Mouse (Mus musculus): ENCODE results near the gene 4931429L15Rik. TPM values are rescaled to one million over a fixed set of nuclear protein-coding genes. Genes with fewer than 3 reads are reported as not detected.
"Not testable (repeated sequence)": the region's sequence is repeated elsewhere in the genome, so short reads cannot be mapped to it uniquely, and the experiment has no call there.

4931429L15Rik gene
- polyA plus RNA-seq (2016; fragmentation: Nextera tagmentation; extraction: Ambion mirVana) = not detected in 2 replicates

DNA sequence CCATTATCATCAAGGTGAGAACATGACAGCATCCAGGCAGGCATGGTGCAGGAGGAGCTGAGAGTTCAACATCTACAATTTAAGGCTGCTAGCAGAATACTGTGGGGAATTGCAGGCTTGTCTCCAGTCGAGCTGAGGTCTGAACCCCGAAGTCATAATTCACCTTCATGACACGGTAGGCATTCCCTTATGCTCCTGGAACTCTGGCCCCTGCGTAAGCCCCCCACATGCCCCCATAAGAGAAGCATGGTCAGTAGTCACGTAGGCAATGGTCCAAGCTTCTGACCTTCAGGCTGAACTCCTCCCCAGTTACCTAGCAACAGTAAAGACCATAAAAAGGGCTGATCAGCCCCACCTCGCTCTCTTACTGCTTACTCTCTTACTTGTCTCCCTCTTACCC, at the start of gene 4931429L15Rik:
4931429L15Rik (minus strand) TSS at position 101 of the 400 bp plus-strand sequence.
- whole genome bisulfite sequencing = 84% methylated on average over 6 of the region's 6 CpGs
- not testable (repeated sequence) for H3K9ac ChIP-seq; H3K4me2 ChIP-seq (replicated peaks); H3K27me3 ChIP-seq; ATAC-seq (ENCODE audit: insufficient number of reproducible peaks, insufficient read depth, low FRiP score, low TSS enrichment); H3K27ac ChIP-seq; H3K4me3 ChIP-seq; H3K36me3 ChIP-seq; H3K9me3 ChIP-seq
- peaks cover 11% of the 10 kb centered on the region; the same call in 1 of the 2 replicates for H3K4me1 ChIP-seq

DNA sequence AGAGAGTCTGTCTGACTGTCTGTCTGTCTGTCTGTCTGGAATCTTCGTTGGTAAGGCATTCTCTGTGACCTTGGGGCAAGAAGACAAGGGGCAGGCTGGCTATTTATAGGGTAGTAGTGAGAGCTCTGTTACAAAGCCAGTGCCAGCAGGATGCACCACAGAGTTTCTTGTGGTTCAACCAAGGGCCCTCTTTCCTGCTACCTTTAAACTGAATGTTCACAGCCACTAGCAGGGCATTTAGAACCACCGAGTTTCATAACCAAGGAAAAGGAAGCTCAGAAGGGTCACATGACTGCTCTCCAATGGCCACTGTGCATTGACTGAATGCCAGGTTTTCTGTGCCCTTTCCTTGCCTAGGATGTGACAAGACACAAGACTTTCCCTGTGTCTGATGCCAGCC, 42.7 kb upstream of the 4931429L15Rik start:
- H3K4me1 ChIP-seq = no peaks in the 10 kb centered on the region

DNA sequence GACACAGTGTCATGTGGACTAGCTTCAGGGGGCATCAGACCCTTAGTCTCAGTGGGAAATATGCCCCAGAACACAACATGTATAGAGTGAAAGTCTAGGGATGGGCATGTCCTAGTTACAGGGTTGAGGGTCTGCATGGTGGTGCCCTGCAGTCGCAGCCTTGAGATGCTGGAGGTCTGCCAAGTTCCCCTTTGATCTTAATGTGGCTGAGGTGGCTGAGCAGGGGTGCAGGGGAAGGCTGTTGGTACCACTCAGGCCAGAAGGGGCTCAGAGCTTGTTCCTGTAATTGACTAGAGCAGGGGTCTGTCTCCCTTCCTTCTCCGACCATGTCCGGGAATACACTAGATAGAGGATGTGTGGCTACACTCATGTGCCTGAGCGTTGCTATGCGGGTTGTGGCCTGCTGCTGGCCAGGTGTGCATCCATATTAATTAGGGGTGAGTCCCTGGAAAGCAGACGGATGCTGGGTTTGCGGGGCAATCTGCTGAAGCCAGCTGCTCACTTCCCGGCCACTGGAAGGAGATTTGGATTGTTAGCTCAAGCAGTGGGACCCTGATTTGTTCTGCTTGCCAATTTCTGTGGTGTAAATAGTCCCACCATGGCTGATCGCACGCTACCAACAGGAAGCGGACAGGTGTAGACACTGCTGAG, 41.8 kb upstream of the 4931429L15Rik start:
- H3K9ac ChIP-seq = no peak overlapping the region
- H3K9me3 ChIP-seq = no peaks in the 10 kb centered on the region
- no peak overlapping the region for H3K4me3 ChIP-seq
- ATAC-seq (ENCODE audit: insufficient number of reproducible peaks, insufficient read depth, low FRiP score, low TSS enrichment) = no peak
- 68% methylated on average over 11 of the region's 11 CpGs for WGBS
- H3K27ac ChIP-seq = no peak overlapping the region
- H3K4me1 ChIP-seq = no peaks in the 10 kb centered on the region
- H3K36me3 ChIP-seq = no peaks in the 10 kb centered on the region
- H3K4me2 ChIP-seq (replicated peaks) = no peak overlapping the region
- no peaks in the 10 kb centered on the region for H3K27me3 ChIP-seq

More for the DNA sequence above, 42.7 kb upstream of the 4931429L15Rik start:
- no peak overlapping the region for H3K4me2 ChIP-seq (replicated peaks)
- H3K27ac ChIP-seq = no peak overlapping the region
- no peak for ATAC-seq (ENCODE audit: insufficient number of reproducible peaks, insufficient read depth, low FRiP score, low TSS enrichment)
- H3K36me3 ChIP-seq = no peaks in the 10 kb centered on the region
- no peak overlapping the region for H3K4me3 ChIP-seq
- no peaks in the 10 kb centered on the region for H3K9me3 ChIP-seq
- no peaks in the 10 kb centered on the region for H3K27me3 ChIP-seq
- no peak overlapping the region for H3K9ac ChIP-seq
- 50% methylated on average over 2 of the region's 2 CpGs for WGBS

DNA sequence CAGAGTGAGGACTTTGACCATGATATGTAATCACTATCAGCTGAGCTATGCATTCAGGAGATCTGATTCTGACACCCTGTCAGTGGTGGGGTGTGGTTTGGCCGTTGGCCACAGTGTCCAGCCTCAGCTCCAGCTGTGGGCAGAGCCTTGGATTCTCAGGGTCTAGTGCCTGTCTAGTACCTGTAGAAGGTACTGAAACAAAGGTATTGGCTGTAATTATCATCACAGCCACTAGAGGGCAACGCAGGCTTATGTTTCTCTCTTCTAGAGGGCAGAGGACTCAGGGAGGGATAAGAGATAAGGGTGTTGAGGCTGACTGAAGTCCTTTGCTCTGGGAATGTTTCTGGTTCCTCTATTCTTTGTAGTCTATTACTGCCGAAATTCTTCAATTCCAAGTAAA, 34.2 kb upstream of the 4931429L15Rik start:
- no peaks in the 10 kb centered on the region for H3K36me3 ChIP-seq
- WGBS = 11% methylated on average over 3 of the region's 3 CpGs
- no peak overlapping the region for H3K4me3 ChIP-seq
- H3K9me3 ChIP-seq = no peaks in the 10 kb centered on the region
- H3K4me2 ChIP-seq (replicated peaks) = no peak overlapping the region
- H3K4me1 ChIP-seq = peaks cover 16% of the 10 kb centered on the region
- no peak overlapping the region for H3K9ac ChIP-seq
- H3K27ac ChIP-seq = no peak overlapping the region
- ATAC-seq (ENCODE audit: insufficient number of reproducible peaks, insufficient read depth, low FRiP score, low TSS enrichment) = 0 out of 2 replicates have a peak, but pooled peaks have one; percentile 65
- peaks cover 21% of the 10 kb centered on the region for H3K27me3 ChIP-seq

DNA sequence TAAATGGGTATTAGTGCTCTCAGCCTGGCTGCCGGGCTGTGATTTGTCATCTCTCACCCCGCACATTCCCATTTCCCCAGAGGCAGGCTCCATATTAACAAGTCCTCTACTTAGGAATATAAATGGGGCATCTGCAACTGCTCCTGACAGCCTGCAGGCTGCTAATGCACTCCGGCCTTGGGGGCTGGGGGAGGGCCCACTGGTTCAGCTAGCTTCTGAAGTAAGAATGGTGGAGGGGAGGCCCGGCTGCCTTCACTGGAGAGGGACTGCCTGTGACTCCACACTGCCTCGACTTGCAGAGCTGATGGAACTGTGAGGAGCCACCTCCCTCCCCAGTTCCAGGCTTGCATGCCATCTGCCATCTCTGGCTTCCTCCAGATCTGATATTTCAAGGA, 33.5 kb upstream of the 4931429L15Rik start:
- Histone ChIP-seq H3K4me3 (no peak overlapping the region), H3K9me3 (no peaks in the 10 kb centered on the region), H3K4me1 (peaks cover 16% of the 10 kb centered on the region), H3K27me3 (peaks cover 21% of the 10 kb centered on the region), H3K4me2 (replicated peaks) (no peak overlapping the region), H3K36me3 (no peaks in the 10 kb centered on the region), H3K27ac (no peak overlapping the region), H3K9ac (no peak overlapping the region)
- peak; percentile 61; the same call in 1 of the 2 replicates for ATAC-seq (ENCODE audit: insufficient number of reproducible peaks, insufficient read depth, low FRiP score, low TSS enrichment)
- WGBS = 15% methylated on average over 5 of the region's 5 CpGs

DNA sequence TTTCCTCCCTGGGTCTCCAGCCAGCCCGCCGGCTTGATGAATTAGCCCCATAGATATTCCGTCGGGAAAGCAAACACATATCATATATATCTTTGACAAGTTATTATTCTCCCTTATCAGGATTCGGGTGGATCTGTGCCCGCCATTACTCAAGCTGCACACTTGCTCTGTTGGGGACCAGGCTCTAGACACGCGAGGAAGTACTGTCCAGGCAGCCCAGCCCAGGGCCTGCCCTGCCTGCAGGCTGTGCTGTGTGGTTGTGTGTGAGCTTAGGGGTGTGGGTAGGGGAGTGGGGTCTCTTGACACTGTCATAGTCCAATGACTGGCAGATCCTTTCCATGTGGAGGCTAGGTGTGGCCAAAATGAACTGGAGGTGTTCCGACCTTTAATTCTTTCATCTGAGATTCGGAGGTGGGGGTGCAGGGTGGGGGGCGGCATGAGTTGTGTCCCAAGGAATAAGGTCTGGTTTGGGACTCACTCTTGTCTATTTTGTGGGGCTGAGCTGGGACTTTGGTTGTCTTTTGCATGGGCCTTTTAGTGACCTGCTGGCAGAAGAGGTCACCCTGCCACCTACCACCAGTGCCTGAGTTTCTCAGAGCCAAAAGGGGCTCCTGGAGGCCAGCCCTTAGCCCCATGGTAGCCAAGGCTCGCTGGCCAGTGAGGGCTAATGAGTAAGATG, 33.0 kb upstream of the 4931429L15Rik start:
- Histone ChIP-seq H3K9ac (no peak overlapping the region), H3K36me3 (no peaks in the 10 kb centered on the region), H3K27me3 (peaks cover 21% of the 10 kb centered on the region), H3K4me2 (replicated peaks) (no peak overlapping the region), H3K4me1 (peaks cover 16% of the 10 kb centered on the region), H3K4me3 (no peak overlapping the region), H3K27ac (no peak overlapping the region), H3K9me3 (no peaks in the 10 kb centered on the region)
- ATAC-seq (ENCODE audit: insufficient number of reproducible peaks, insufficient read depth, low FRiP score, low TSS enrichment) = no peak
- 57% methylated on average over 12 of the region's 12 CpGs for whole genome bisulfite sequencing

DNA sequence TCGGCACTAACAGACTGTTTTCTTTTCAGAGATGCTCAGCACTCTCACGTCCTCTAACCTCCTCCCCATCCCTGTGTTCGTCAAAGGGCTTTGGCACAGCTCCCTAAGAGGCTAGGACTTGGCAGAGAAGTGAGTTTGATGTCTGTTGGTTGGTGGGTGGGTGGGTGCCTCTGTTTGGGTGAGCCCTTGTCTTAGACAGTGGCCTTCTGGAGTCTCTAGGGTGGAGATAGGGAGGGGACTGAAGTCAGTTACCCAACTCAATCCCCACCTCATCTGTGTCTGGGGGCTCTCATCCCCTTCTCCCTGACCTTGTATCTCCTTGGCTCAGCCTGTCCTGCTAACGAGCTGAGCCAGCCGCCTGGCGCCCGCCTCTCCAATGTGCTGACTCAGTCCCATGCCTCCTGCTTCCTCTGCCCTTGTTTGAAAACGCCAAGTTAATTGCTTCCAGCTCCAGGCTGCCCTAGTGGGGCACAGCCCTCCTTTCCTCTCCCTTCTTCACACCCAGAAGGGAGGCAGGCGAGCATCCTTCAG, 30.7 kb upstream of the 4931429L15Rik start:
- Histone ChIP-seq H3K4me1 (peaks cover 16% of the 10 kb centered on the region), H3K36me3 (no peaks in the 10 kb centered on the region), H3K27me3 (peaks cover 21% of the 10 kb centered on the region), H3K9ac (no peak overlapping the region), H3K9me3 (no peaks in the 10 kb centered on the region), H3K4me3 (no peak overlapping the region), H3K4me2 (replicated peaks) (no peak overlapping the region), H3K27ac (no peak overlapping the region)
- WGBS = 27% methylated on average over 9 of the region's 9 CpGs
- 0 out of 2 replicates have a peak, but pooled peaks have one; percentile 28 for ATAC-seq (ENCODE audit: insufficient number of reproducible peaks, insufficient read depth, low FRiP score, low TSS enrichment)

DNA sequence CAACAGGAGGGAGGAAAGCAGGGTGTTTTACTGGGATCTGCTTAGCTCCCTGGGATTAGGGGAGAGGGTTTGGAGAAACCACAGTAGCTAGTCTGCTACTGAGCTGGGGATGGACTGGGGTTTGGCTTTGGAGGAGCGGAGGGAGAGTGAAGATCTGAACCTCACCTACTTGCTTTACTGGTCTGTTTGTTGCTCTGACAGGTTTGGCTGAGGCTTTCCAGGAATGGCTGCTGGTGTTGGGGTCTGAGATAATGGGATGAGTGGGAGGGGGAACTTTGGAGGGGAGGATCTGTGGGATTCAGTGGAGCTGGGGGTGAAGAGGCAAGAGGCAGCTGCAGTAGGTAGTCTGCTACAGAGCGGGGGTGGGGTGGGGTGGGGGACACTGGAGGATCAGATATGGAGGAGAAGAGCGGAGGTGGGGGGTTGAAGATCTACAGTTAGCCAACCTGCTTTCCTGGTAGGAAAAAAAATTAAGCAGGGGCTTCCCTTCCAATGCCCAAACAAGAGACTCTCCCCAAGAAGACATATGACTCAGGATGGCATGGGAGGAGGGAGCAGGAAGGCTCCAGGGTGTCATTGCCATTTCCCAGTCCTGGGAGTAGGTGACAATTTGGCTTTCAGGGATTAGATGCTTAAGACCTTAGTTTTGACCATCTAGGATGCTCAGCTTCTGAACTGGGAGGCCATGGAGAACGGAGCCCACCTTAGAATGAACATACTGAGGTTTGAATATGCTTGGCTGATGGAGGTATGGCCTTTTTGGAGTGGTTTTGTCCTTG, 26.3 kb upstream of the 4931429L15Rik start:
- Histone ChIP-seq H3K4me3 (no peak overlapping the region), H3K9ac (no peak overlapping the region), H3K4me2 (replicated peaks) (no peak overlapping the region), H3K36me3 (no peaks in the 10 kb centered on the region), H3K9me3 (no peaks in the 10 kb centered on the region), H3K27me3 (no peaks in the 10 kb centered on the region), H3K27ac (no peak overlapping the region), H3K4me1 (peaks cover 9% of the 10 kb centered on the region)
- WGBS = 82% methylated on average over 4 of the region's 4 CpGs
- no peak for ATAC-seq (ENCODE audit: insufficient number of reproducible peaks, insufficient read depth, low FRiP score, low TSS enrichment)

DNA sequence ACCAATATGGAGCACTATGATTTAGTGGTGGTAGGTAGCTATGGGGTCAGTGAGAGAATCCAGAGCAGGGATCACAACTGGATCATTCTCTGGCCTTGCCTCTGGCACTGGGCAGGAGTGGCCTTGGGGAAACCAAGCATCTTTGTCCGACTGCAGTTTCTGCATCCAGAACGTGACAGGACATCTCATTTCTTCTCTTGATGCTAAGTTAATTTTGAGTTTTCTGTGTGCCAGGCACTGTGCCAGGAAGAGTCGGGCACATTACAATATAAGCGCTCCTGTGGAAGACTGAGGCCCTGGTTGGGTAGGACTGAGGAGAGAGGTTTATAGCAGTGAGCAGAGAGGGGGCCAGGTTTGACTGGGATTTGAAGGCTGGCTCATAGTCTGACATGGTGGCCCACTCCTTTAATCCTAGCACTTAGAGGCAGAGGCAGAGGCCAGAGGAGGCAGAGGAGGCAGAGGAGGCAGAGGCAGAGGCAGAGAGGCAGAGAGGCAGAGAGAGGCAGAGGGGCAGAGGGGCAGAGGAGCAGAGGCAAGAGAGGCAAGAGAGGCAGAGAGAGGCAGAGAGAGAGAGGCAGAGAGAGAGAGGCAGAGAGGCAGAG, 19.4 kb upstream of the 4931429L15Rik start:
- Histone ChIP-seq H3K4me3 (no peak overlapping the region), H3K4me2 (replicated peaks) (no peak overlapping the region), H3K9ac (no peak overlapping the region), H3K36me3 (no peaks in the 10 kb centered on the region), H3K9me3 (no peaks in the 10 kb centered on the region), H3K4me1 (peaks cover 13% of the 10 kb centered on the region), H3K27me3 (peaks cover 14% of the 10 kb centered on the region; the same call in 1 of the 2 replicates), H3K27ac (no peak overlapping the region)
- WGBS = 79% methylated on average over 4 of the region's 4 CpGs
- ATAC-seq (ENCODE audit: insufficient number of reproducible peaks, insufficient read depth, low FRiP score, low TSS enrichment) = no peak

DNA sequence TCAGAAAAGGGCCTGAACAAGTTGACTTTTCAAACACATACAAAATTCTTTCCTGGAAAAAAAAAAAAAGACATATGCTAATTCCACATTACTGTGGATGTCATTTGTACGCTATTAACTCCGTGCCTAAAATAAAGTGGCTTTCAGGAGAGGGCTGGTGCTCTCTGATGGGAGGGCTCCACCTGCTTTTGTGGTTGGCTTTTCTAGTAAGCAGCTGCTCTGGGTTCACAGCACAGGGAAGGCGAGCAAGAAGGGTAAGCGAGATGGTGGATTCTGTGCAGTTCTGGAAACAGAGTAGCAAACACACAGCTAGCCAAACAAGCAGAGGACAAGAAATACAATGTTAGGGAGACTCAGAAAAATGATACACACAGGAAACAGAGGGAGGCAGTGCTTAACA, 18.6 kb upstream of the 4931429L15Rik start:
- H3K4me3 ChIP-seq = no peak overlapping the region
- no peaks in the 10 kb centered on the region for H3K36me3 ChIP-seq
- H3K27ac ChIP-seq = no peak overlapping the region
- peaks cover 14% of the 10 kb centered on the region for H3K27me3 ChIP-seq
- H3K4me1 ChIP-seq = peaks cover 13% of the 10 kb centered on the region
- H3K4me2 ChIP-seq (replicated peaks) = no peak overlapping the region
- no peaks in the 10 kb centered on the region for H3K9me3 ChIP-seq
- 21% methylated on average over 4 of the region's 4 CpGs for WGBS
- no peak for ATAC-seq (ENCODE audit: insufficient number of reproducible peaks, insufficient read depth, low FRiP score, low TSS enrichment)
- no peak overlapping the region for H3K9ac ChIP-seq

DNA sequence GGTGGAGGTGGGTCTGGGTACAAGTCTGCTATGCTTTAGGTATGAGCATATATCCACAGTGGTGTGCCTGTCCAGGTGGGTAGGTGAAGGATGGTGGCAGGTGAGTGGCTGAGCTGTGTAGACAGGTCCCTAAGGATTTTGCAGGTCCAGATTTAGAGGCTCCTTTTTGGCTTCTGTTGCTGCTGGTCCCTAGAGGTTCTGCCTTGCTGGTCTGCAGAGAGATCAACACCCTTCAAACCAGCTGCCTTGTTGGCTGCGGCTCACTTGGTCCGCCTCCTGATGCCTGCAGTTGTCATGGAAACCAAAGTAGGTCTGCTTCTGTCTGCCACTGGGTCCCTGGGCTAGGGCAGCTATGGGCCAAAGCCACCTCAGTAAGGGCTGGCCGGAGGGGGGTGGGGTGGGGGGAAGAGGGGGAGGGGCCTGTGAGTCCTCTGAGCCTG, 18.1 kb upstream of the 4931429L15Rik start:
- H3K36me3 ChIP-seq = no peaks in the 10 kb centered on the region
- no peak overlapping the region for H3K9ac ChIP-seq
- H3K27me3 ChIP-seq = peaks cover 18% of the 10 kb centered on the region
- 4% methylated on average over 3 of the region's 3 CpGs for WGBS
- peak; percentile 69; the same call in 1 of the 2 replicates for ATAC-seq (ENCODE audit: insufficient number of reproducible peaks, insufficient read depth, low FRiP score, low TSS enrichment)
- H3K4me1 ChIP-seq = peaks cover 13% of the 10 kb centered on the region
- H3K4me3 ChIP-seq = no peak overlapping the region
- no peaks in the 10 kb centered on the region for H3K9me3 ChIP-seq
- no peak overlapping the region for H3K27ac ChIP-seq
- no peak overlapping the region for H3K4me2 ChIP-seq (replicated peaks)

Data from embryonic facial prominence, embryonic 12.5 days (tissue).